8 mouse cellular contexts compared by ENCODE assay signal in the genomic region with DNA sequence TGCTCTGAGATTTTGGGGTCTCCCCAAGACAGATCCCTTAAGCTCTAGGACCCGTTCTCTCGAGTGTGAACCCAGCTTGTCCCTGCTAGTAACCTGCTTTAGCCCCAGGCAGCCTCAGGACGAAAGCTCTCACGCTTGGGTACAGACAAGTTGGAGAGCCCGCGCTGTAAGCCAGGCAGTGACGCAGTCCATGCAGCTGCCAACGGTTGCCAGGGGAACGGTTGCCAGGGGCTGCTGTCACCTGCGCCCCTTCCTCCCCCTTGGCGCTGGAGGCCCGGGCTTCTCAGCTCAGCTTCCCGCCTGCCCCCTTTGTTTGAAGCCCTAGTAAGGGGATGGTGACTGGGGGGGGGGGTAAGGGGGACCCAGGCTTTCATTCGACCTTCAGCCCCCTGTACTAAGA. TPM values are rescaled to one million over a fixed set of nuclear protein-coding genes. Genes with fewer than 3 reads are reported as not detected.
DNase-seq lines count a peak whose midpoint lies in the region; ATAC-seq lines count a peak whose summit lies in the region.

No protein-coding gene starts in this region.

- intact Hi-C loops in heart, postnatal 10 days (cut with DNase I): no loop called here

- H3K4me1 ChIP-seq in liver, embryonic 12.5 days: peaks cover 100% of the 10 kb centered on the region
- H3K4me1 ChIP-seq in embryonic facial prominence, embryonic 12.5 days: peaks cover 29% of the 10 kb centered on the region
- H3K4me1 ChIP-seq in stomach, embryonic 14.5 days (ENCODE audit: control insufficient read depth, insufficient read depth, low read length): peaks cover 39% of the 10 kb centered on the region

- 45% methylated on average over 14 of the region's 14 CpGs for WGBS in liver, embryonic 12.5 days (ENCODE audit: insufficient replicate concordance)
- WGBS in embryonic facial prominence, embryonic 12.5 days: 1% methylated on average over 12 of the region's 14 CpGs
- WGBS in stomach, embryonic 14.5 days: 4% methylated on average over 14 of the region's 14 CpGs

- H3K9ac ChIP-seq in liver, embryonic 12.5 days: no peak overlapping the region
- H3K9ac ChIP-seq in embryonic facial prominence, embryonic 12.5 days: no peak overlapping the region
- no peak overlapping the region for H3K9ac ChIP-seq in stomach, embryonic 14.5 days (replicated peaks; ENCODE audit: low read depth, low read length)

- H3K9me3 ChIP-seq in liver, embryonic 12.5 days (replicated peaks): no peaks in the 10 kb centered on the region
- H3K9me3 ChIP-seq in embryonic facial prominence, embryonic 12.5 days: no peaks in the 10 kb centered on the region
- no peaks in the 10 kb centered on the region for H3K9me3 ChIP-seq in stomach, embryonic 14.5 days (ENCODE audit: control insufficient read depth, low read depth, low read length)

- H3K36me3 ChIP-seq in liver, embryonic 12.5 days: peaks cover 96% of the 10 kb centered on the region
- H3K36me3 ChIP-seq in embryonic facial prominence, embryonic 12.5 days: no peaks in the 10 kb centered on the region
- no peaks in the 10 kb centered on the region for H3K36me3 ChIP-seq in stomach, embryonic 14.5 days (ENCODE audit: control insufficient read depth, insufficient read depth, low read length)

- DNase-seq in liver: peak; percentile 24
- peak; percentile 74 to 75 for DNase-seq in heart, postnatal 10 days
- DNase-seq in layer of hippocampus, adult 9-11 months: peak; percentile 78
- DNase-seq in mesoderm, embryonic 11.5 days (ENCODE audit: low read depth, low spot score): peak; percentile 91
- DNase-seq in urinary bladder, postnatal 10 days (ENCODE audit: low spot score): no peak

- no peaks in the 10 kb centered on the region for H3K27me3 ChIP-seq in liver, embryonic 12.5 days (replicated peaks)
- 0 out of 2 replicates have a peak, but pooled peaks cover 4% of the 10 kb centered on the region for H3K27me3 ChIP-seq in embryonic facial prominence, embryonic 12.5 days
- H3K27me3 ChIP-seq in stomach, embryonic 14.5 days (ENCODE audit: control insufficient read depth, insufficient read depth, low read length): no peaks in the 10 kb centered on the region

- no peak overlapping the region; the same call in 1 of the 2 replicates for H3K4me2 ChIP-seq in liver, embryonic 12.5 days
- peak overlapping the region; percentile 34 for H3K4me2 ChIP-seq in embryonic facial prominence, embryonic 12.5 days (replicated peaks)
- no peak overlapping the region for H3K4me2 ChIP-seq in stomach, embryonic 14.5 days (replicated peaks; ENCODE audit: low read depth, low read length)

- ATAC-seq in liver, embryonic 12.5 days: no peak
- ATAC-seq in embryonic facial prominence, embryonic 12.5 days (ENCODE audit: insufficient number of reproducible peaks, insufficient read depth, low FRiP score, low TSS enrichment): peak; percentile 64
- ATAC-seq in stomach, embryonic 14.5 days (ENCODE audit: insufficient number of reproducible peaks, insufficient read depth, low FRiP score, low read depth): peak; percentile 50; the same call in 1 of the 2 replicates

- H3K27ac ChIP-seq in liver, embryonic 12.5 days: no peak overlapping the region; the same call in 1 of the 2 replicates
- peak overlapping the region; percentile 18; the same call in 1 of the 2 replicates for H3K27ac ChIP-seq in embryonic facial prominence, embryonic 12.5 days
- no peak overlapping the region for H3K27ac ChIP-seq in stomach, embryonic 14.5 days (ENCODE audit: low read length)

- no peak overlapping the region for H3K4me3 ChIP-seq in liver, embryonic 12.5 days
- no peak overlapping the region for H3K4me3 ChIP-seq in embryonic facial prominence, embryonic 12.5 days
- H3K4me3 ChIP-seq in stomach, embryonic 14.5 days (ENCODE audit: low read depth, low read length): no peak overlapping the region

RNA-seq across cellular contexts. Expression of a gene that starts 19.5 kb away (rescaled TPM):
- 78.5 and 80.9 TPM in 2 replicates for polyA plus RNA-seq in liver, embryonic 12.5 days (2016; fragmentation: Nextera tagmentation; extraction: Ambion mirVana)
- 22.3 and 28.2 TPM in 2 replicates for polyA plus RNA-seq in embryonic facial prominence, embryonic 12.5 days (2016; fragmentation: Nextera tagmentation; extraction: Ambion mirVana)
- 10 to 100 TPM; 36.6 to 61.8 TPM for total RNA-seq in heart, postnatal 10 days (2021)
- polyA plus RNA-seq in stomach, embryonic 14.5 days (2014; fragmentation: Nextera tagmentation; extraction: Ambion mirVana): 43.8 and 50.9 TPM in 2 replicates

RNA-seq across cellular contexts. Expression of a gene that starts 23.5 kb away (rescaled TPM):
- 7.9 and 8.7 TPM in 2 replicates for polyA plus RNA-seq in liver, embryonic 12.5 days (2016; fragmentation: Nextera tagmentation; extraction: Ambion mirVana)
- polyA plus RNA-seq in embryonic facial prominence, embryonic 12.5 days (2016; fragmentation: Nextera tagmentation; extraction: Ambion mirVana): 2.9 and 3.9 TPM in 2 replicates
- 1 to 10 TPM; 2.0 to 3.4 TPM for total RNA-seq in heart, postnatal 10 days (2021)
- 3.8 and 4.5 TPM in 2 replicates for polyA plus RNA-seq in stomach, embryonic 14.5 days (2014; fragmentation: Nextera tagmentation; extraction: Ambion mirVana)
